Mouse (Mus musculus): ENCODE measurements around the gene Prune2.

Prune2 gene

GRCm38 (mm10) chr19:17006220-17006907 lies 50.4 kb downstream of the Prune2 start:
- DNase-seq = no peak

DNA sequence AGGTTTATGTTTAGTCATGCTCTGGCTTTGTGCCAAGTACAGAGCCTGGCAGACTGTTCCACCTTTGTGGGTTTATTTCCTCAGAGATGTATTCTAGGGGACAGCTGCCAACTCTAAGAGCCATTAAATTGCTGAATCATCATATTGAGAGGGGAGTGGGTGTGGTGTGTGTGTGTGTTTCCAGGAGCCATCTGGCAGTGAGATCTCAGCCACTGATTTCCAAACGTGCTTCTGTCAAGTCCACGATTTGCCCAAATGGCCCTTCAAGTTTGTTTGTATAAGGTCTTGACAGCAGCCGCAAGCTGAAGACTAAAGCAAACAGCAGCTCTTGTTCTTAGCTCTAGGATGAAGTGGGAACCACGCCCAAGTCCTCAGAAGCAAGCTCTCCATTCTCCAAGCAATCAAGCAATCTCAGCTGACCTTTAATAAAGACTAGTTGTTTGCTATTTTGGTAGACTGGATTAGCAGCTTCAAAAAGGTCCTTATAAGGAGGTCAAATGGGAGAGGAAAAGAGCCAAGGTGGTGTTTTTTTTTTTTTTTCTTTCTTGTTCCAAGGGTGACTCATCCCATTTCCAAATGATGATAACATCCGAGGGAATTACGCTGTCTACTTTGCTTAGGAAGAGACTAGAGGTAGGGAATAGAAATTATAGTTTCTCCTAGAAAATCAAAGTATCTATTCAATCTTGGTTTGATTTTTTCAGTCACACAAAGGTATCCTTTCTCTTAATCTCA lies 55.5 kb downstream of the Prune2 start:
- peak; percentile 9 for DNase-seq

- DNase-seq = peak; percentile 54
Observed at GRCm38 (mm10) chr19:17013085-17013484, 57.2 kb downstream of the Prune2 start.

GRCm38 (mm10) chr19:17014337-17015124 lies 58.6 kb downstream of the Prune2 start:
- DNase-seq = peak; percentile 54

DNA sequence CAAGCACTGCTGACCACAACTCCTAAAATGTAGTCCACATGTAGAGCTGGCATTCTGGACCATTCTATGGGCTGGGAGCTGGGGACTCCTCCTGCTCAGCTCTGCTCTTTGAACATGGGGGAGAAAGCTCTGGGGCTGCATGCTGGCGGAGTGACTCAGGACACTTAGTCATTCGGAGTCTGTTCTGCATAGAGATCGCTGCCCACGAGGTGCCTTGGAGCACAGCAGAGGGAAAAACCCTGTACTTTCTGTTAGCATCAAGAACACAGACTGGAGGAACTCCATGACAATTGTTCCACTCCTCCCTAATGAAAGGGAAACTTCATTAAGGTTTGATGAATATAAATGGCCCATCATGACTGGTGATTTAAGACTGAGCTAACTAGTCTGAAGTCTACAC lies 68.8 kb downstream of the Prune2 start:
- DNase-seq = no peak

- DNase-seq = peak; percentile 62
Observed at GRCm38 (mm10) chr19:17030276-17030675, 74.4 kb downstream of the Prune2 start.

DNA sequence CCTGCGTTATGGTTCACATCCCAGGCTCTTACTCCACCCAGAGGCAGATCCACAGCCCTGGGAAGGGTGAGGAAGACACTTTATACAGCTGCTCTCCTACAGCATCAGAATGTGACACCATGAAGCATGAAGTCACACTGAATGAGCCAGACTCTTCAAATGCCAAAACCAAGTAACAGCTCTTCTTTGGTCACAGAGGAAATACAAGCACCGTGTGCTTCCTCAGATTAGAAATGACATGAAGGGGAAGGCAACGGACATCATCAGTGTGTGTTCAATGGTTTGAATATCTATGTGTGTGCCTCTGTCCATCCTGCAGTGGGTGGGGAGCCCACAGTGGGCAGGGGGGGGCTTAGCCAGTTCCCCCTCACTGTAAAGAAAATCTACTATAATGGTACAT lies 76.4 kb downstream of the Prune2 start:
- DNase-seq = no peak

DNA sequence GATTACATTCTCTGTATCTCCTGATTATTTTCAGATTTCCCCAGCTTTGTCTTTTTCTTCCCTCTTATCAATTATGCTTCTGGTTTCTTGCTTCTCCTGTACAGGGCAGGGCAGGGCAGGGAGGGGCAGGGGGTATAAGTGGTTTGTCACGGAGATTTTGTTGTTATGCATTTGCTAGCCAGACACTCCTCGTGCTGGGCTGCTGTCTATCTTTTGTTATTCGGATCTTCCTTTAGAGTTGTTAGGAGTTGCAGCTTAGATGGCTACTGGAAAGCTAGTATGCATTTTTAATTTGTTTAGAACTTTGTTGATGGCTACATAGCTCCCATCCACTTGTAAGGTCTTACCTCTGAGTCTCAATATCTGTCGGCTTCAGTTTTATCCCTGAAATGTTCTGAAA lies 91.0 kb downstream of the Prune2 start:
- no peak for DNase-seq

DNA sequence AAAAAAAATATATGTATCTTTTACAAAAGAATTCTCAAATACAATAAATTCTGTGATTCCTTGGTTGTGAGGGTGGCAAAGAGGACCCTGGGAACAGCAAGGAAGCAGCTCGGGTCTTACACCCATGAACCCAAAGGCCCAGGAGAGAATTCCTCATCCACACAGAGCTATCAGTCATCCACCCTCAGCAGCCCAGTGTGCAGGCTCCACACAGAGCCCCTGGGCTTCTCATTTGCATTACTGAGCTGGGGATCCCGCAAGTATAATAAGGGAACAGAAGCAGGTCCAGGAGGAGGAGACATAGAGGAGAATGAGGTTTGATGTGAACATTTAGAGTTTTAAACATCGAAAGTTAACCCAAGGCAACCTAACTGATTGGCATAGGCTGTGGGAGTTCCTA lies 100.0 kb downstream of the Prune2 start:
- DNase-seq = no peak

- DNase-seq = no peak
Observed at GRCm38 (mm10) chr19:17060106-17060505, 104.2 kb downstream of the Prune2 start.

DNA sequence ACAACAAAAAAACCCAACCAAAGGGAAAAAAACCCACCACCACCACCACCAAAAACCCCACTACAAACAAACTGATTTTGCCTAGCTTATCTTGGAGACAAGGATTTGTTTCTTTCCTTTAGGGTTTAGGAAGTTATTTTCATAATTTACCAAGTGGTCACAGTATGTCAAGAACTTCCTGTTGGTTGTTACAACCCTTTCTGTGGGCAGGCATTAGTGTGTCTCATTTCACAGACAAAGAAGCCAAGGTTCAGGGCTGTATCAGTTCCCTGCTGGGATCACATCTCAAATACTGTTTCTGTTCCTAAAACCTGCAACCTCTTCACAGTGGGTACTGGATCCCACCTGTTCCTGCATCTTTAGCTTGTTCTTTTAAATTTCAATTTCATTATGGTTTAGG lies 108.5 kb downstream of the Prune2 start:
- DNase-seq = no peak

- no peak for DNase-seq
Observed at GRCm38 (mm10) chr19:17069067-17069466, 113.1 kb downstream of the Prune2 start.

GRCm38 (mm10) chr19:17071205-17071604 lies 115.3 kb downstream of the Prune2 start:
- no peak for DNase-seq

- no peak for DNase-seq
Observed at GRCm38 (mm10) chr19:17072245-17072644, 116.3 kb downstream of the Prune2 start.

DNA sequence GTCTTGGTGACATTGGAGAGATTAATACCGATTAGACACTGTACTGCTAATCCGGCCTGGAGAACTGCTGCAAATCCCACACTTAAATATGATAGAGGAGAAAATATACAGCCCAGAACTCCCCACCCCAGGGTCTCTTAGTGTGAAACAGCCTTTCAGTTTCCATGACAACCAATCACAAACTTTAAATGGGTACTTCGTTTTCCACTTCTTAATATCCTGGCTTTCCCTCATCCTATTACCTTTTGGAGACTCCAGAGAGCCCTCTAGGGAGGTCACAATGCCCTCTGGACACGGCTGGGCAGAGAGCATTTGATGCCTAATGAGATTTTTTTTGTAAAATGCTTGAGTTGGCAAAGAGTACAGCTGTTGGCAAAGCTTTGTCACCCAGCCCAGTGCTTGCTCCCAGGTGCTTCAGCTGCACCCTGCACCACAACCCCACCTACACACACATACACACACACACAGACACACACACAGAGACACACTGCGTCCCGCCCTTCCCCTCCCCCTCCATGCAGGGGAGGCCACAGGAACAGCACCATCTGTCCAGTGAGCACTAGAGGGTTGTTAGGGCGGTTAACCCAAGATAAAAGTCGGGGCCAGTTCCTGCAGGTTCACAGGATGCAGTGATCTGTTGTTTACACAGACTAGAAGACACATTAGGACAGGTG lies 122.9 kb downstream of the Prune2 start:
- no peak for DNase-seq

- DNase-seq = no peak
Observed at GRCm38 (mm10) chr19:17081382-17081781, 125.5 kb downstream of the Prune2 start.

- DNase-seq = no peak
Observed at GRCm38 (mm10) chr19:17094067-17094466, 138.1 kb downstream of the Prune2 start.

- DNase-seq = no peak
Observed at GRCm38 (mm10) chr19:17096338-17096737, 140.4 kb downstream of the Prune2 start.

DNA sequence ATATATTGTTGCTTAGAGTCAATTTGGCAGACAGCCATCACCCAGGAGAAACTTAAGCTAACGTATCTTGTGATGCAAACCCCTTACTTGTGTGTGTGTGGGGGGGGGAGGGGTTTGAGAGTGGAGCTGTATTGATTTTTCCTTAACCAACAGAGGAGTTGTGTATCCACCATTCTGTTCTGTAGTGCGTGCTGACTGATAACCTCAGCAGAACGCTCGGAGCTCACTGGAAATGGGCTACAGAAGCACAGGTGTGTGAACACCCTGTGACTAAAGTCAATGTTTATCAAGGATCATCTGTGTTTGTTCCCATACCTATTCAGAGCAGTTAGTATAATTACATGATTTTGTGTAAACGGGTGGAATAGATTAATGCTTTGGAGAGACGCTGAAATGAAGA lies 141.3 kb downstream of the Prune2 start:
- no peak for DNase-seq

- no peak for DNase-seq
Observed at GRCm38 (mm10) chr19:17108782-17109181, 152.9 kb downstream of the Prune2 start.

DNA sequence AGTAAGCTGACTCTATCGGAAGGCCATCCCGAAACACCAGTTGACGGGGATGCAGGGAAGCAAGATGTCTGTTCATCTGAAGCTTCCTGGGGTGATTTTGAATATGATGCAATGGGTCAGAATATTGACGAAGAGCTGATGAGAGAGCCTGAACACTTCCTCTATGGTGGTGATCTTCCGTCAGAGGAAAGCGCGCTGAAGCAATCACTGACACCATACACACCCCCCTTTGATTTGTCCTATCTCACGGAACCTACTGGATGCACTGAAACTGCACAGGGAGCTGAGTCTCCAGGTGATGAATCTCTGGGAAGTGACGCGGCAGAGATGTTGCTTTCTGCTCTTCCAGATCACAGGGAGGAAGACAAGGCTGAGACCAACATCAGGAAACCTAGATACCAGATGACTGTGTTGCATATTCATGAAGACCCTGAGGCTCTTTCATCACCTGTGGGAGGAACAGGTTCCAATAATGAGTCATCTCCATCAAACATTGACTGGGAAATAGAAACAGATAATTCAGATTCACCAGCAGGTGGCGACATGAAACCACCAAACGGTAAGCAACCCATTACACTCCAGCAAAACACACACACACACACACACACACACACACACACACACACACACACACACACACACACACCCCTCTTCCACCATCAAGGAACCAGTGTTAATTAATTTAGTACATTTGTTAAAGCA lies 168.3 kb downstream of the Prune2 start:
- peak; percentile 44 for DNase-seq

DNA sequence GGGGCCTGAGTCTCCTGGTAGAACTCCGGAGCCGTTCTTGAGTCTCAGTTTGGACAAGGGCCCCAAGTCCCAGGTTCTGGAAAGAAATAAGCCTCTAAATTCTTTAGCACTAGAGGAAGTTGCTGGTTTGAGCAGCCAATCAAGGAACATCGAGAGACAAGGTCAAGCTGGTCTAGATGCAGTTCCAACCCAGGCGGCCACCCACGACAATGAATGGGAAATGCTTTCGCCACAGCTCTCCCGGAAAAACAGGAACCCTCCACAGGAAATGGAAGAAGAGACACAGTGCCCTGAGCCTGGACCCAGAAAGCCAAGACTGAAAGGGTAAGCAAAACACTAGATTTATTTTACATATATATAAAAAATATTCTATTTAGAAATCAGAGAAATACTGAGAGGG lies 169.5 kb downstream of the Prune2 start:
- DNase-seq = no peak

DNA sequence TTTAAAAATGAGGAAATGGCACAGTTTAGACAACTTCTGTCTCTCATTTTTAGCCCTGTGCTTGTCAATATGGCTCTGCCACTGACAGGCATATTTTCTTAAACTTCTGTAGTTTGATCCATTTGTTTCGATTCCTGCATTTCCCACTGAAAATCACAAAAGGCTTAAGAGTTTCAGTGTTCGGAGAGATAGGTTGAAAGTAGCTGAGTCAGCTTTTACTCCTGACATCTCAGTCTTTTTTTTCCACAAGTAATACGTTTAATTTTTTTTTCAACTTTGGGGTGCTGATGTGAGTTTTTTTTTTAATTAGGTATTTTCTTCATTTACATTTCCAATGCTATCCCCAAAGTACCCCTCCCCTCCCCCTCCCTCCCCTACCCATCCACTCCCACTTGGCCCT lies 174.6 kb downstream of the Prune2 start:
- DNase-seq = no peak

Measured in liver (tissue).